Mouse (Mus musculus): ENCODE data around the gene Pigk.

DNA sequence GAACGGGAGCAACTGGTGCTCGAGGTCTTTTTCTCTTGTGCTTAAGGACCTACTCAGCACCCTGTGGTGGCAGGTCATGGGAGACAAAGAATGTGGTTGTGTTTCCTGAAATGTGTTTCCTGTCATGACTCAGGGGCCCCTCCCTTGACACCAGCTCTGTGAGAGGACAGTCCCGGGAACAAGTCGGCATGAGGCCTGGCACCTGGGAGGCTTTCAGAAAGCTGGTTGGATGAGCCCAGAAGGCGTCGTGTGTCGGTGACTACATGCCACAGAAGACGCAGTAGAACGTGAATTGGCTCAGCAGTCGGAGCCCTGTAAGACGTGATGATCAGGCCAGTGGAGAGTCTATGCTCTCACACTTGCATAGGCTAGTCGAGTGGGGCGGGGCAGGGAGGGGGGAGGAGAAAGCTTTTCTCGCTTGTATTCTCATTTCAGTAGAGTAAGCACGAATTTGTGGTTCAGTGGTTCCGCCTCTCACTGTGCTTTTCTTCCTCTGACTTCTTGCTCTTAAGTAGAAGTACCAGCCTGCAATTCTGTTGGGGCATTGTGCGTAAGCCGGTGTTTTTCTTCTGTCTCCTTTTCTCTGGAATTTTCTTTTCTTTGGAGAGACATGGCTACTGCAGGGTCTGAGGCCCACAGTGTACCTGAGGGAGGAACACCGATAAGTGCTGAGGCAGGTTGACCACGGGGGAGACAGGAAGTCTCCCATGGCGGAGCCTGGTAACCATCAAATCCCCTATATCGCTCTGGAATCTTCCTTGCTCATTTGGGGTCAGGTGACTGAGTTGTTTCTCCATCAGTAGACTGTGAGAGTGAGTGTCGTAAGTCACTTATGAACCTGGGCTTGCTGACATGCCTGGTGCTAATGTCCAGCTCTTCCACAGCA is 198.6 kb downstream of the Pigk start:
- no peak for TF ChIP-seq CTCF (IDR thresholded peaks at IDR 0.05; ENCODE audit: low read depth)
- TF ChIP-seq EP300 (IDR thresholded peaks at IDR 0.05; ENCODE audit: low read depth): no peak
